32 mouse cellular contexts compared by ENCODE assay signal in genomic region chr9:60010285-60010684, GRCm38 (mm10). TPM values are rescaled to one million over a fixed set of nuclear protein-coding genes. Genes with fewer than 3 reads are reported as not detected.
A peak's percentile ranks its signal among the peaks of the same experiment; 100 is the strongest.
DNase-seq lines count a peak whose midpoint lies in the region; ATAC-seq and TF ChIP-seq lines count a peak whose summit lies in the region.
"Had no signal": no experiment of that assay in that cellular context is flagged by ENCODE, and none has a peak within 500 bp of the region (broad histone marks: within the 10 kb centered on the region; RNA-seq: fewer than 3 reads in every experiment).

No protein-coding gene starts in this region.

- no peak for ATAC-seq in hindbrain, postnatal 0 days
- ATAC-seq in hindbrain, embryonic 11.5 days (ENCODE audit: low FRiP score) = no peak
- ATAC-seq in limb, embryonic 15.5 days (ENCODE audit: insufficient number of reproducible peaks, low FRiP score, low TSS enrichment, low read depth) = no peak
- ATAC-seq in embryonic facial prominence, embryonic 15.5 days (ENCODE audit: insufficient number of reproducible peaks, low FRiP score, low TSS enrichment, low read depth) = peak; percentile 43; the same call in 1 of the 2 replicates
- ATAC-seq: CD4-positive, CD25-positive, alpha-beta regulatory T cell, adult 4 months; forebrain, embryonic 15.5 days had no signal

- H3K9me3 ChIP-seq in hindbrain, postnatal 0 days (ENCODE audit: low read length) = no peaks in the 10 kb centered on the region
- no peaks in the 10 kb centered on the region for H3K9me3 ChIP-seq in hindbrain, embryonic 11.5 days (ENCODE audit: control insufficient read depth, low read length)
- no peaks in the 10 kb centered on the region for H3K9me3 ChIP-seq in limb, embryonic 15.5 days
- no peaks in the 10 kb centered on the region for H3K9me3 ChIP-seq in limb, embryonic 10.5 days (replicated peaks)
- H3K9me3 ChIP-seq in embryonic facial prominence, embryonic 15.5 days (replicated peaks) = no peaks in the 10 kb centered on the region
- H3K9me3 ChIP-seq: embryonic facial prominence, embryonic 13.5 days; forebrain, embryonic 15.5 days; heart, embryonic 10.5 days; heart, embryonic 13.5 days; hindbrain, embryonic 12.5 days; hindbrain, embryonic 15.5 days had no signal

- no peak overlapping the region for H3K4me2 ChIP-seq in hindbrain, postnatal 0 days (ENCODE audit: low read depth, low read length)
- H3K4me2 ChIP-seq in hindbrain, embryonic 11.5 days (replicated peaks; ENCODE audit: low read depth, low read length) = no peak overlapping the region
- H3K4me2 ChIP-seq in limb, embryonic 15.5 days = no peak overlapping the region
- H3K4me2 ChIP-seq in embryonic facial prominence, embryonic 15.5 days (replicated peaks) = no peak overlapping the region
- H3K4me2 ChIP-seq: embryonic facial prominence, embryonic 13.5 days; forebrain, embryonic 15.5 days; heart, embryonic 13.5 days; hindbrain, embryonic 12.5 days; hindbrain, embryonic 15.5 days had no signal

- H3K4me1 ChIP-seq in hindbrain, postnatal 0 days (ENCODE audit: insufficient read depth, low read length) = 0 out of 2 replicates have a peak, but pooled peaks cover 6% of the 10 kb centered on the region
- H3K4me1 ChIP-seq in hindbrain, embryonic 11.5 days (replicated peaks; ENCODE audit: control insufficient read depth, insufficient read depth, low read length) = no peaks in the 10 kb centered on the region
- H3K4me1 ChIP-seq in limb, embryonic 15.5 days = peaks cover 19% of the 10 kb centered on the region
- peaks cover 4% of the 10 kb centered on the region for H3K4me1 ChIP-seq in limb, embryonic 10.5 days
- H3K4me1 ChIP-seq in embryonic facial prominence, embryonic 15.5 days = peaks cover 24% of the 10 kb centered on the region
- H3K4me1 ChIP-seq: forebrain, embryonic 15.5 days had no signal

- H3K9ac ChIP-seq in hindbrain, postnatal 0 days (replicated peaks; ENCODE audit: low read length) = no peak overlapping the region
- no peak overlapping the region for H3K9ac ChIP-seq in hindbrain, embryonic 11.5 days (ENCODE audit: low read depth, low read length)
- no peak overlapping the region for H3K9ac ChIP-seq in limb, embryonic 15.5 days
- H3K9ac ChIP-seq in embryonic facial prominence, embryonic 15.5 days = no peak overlapping the region
- H3K9ac ChIP-seq: embryonic facial prominence, embryonic 13.5 days; forebrain, embryonic 15.5 days; heart, embryonic 13.5 days; hindbrain, embryonic 12.5 days; hindbrain, embryonic 15.5 days had no signal

- no peak overlapping the region for H3K4me3 ChIP-seq in hindbrain, postnatal 0 days (ENCODE audit: low read length)
- H3K4me3 ChIP-seq in hindbrain, embryonic 11.5 days (ENCODE audit: low read depth, low read length) = no peak overlapping the region
- H3K4me3 ChIP-seq in limb, embryonic 15.5 days = no peak overlapping the region
- no peak overlapping the region for H3K4me3 ChIP-seq in limb, embryonic 10.5 days
- no peak overlapping the region for H3K4me3 ChIP-seq in embryonic facial prominence, embryonic 15.5 days (replicated peaks)
- H3K4me3 ChIP-seq: embryonic facial prominence, embryonic 13.5 days; forebrain, embryonic 15.5 days; heart, adult 2 months; heart, embryonic 10.5 days; heart, embryonic 13.5 days; hindbrain, embryonic 12.5 days; hindbrain, embryonic 15.5 days had no signal

- no peaks in the 10 kb centered on the region for H3K27me3 ChIP-seq in hindbrain, postnatal 0 days (ENCODE audit: insufficient read depth, low read length)
- no peaks in the 10 kb centered on the region for H3K27me3 ChIP-seq in hindbrain, embryonic 11.5 days (ENCODE audit: control insufficient read depth, insufficient read depth, low read length)
- no peaks in the 10 kb centered on the region for H3K27me3 ChIP-seq in limb, embryonic 15.5 days
- no peaks in the 10 kb centered on the region for H3K27me3 ChIP-seq in limb, embryonic 10.5 days (ENCODE audit: low read depth, poor library complexity, severe bottlenecking)
- H3K27me3 ChIP-seq in embryonic facial prominence, embryonic 15.5 days = no peaks in the 10 kb centered on the region
- H3K27me3 ChIP-seq: embryonic facial prominence, embryonic 13.5 days; forebrain, embryonic 15.5 days; heart, embryonic 13.5 days; hindbrain, embryonic 12.5 days; hindbrain, embryonic 15.5 days had no signal

- no peaks in the 10 kb centered on the region for H3K36me3 ChIP-seq in hindbrain, postnatal 0 days (ENCODE audit: insufficient read depth, low read length)
- no peaks in the 10 kb centered on the region for H3K36me3 ChIP-seq in hindbrain, embryonic 11.5 days (ENCODE audit: control insufficient read depth, insufficient read depth, low read length)
- H3K36me3 ChIP-seq in limb, embryonic 15.5 days = no peaks in the 10 kb centered on the region
- no peaks in the 10 kb centered on the region for H3K36me3 ChIP-seq in limb, embryonic 10.5 days
- H3K36me3 ChIP-seq in embryonic facial prominence, embryonic 15.5 days = no peaks in the 10 kb centered on the region
- H3K36me3 ChIP-seq: embryonic facial prominence, embryonic 13.5 days; forebrain, embryonic 15.5 days; heart, embryonic 10.5 days; heart, embryonic 13.5 days; hindbrain, embryonic 12.5 days; hindbrain, embryonic 15.5 days had no signal

- WGBS in hindbrain, postnatal 0 days = 30% methylated on average over 1 of the region's 1 CpGs
- 62% methylated on average over 1 of the region's 1 CpGs for WGBS in hindbrain, embryonic 11.5 days
- WGBS in limb, embryonic 15.5 days = 59% methylated on average over 1 of the region's 1 CpGs
- 79% methylated on average over 1 of the region's 1 CpGs for WGBS in limb, embryonic 10.5 days
- WGBS in embryonic facial prominence, embryonic 15.5 days = 27% methylated on average over 1 of the region's 1 CpGs

- DNase-seq in hindbrain, postnatal 0 days (ENCODE audit: low spot score) = peak; percentile 36
- no peak for DNase-seq in hindbrain, embryonic 11.5 days (ENCODE audit: low spot score)
- no peak for DNase-seq in limb, embryonic 10.5 days (ENCODE audit: low spot score)
- DNase-seq in testis, postnatal 10 days (ENCODE audit: low spot score) = no peak
- DNase-seq: adrenal gland, adult 2 months; adrenal gland, postnatal 14 days; cerebellum, adult 11 months; cerebellum, adult 2 months; cerebellum, adult 9-11 months; cerebellum, postnatal 25 days; gastrocnemius, postnatal 10 days; gastrocnemius, postnatal 36 days; heart, adult 2 months; heart, postnatal 14 days; heart, postnatal 4 days had no signal

- no peak overlapping the region for H3K27ac ChIP-seq in hindbrain, postnatal 0 days
- no peak overlapping the region for H3K27ac ChIP-seq in hindbrain, embryonic 11.5 days (ENCODE audit: low read depth, low read length)
- H3K27ac ChIP-seq in limb, embryonic 15.5 days = peak overlapping the region; percentile 8; the same call in 1 of the 2 replicates
- H3K27ac ChIP-seq in limb, embryonic 10.5 days = no peak overlapping the region
- peak overlapping the region; percentile 70 for H3K27ac ChIP-seq in embryonic facial prominence, embryonic 15.5 days (replicated peaks)
- H3K27ac ChIP-seq: embryonic facial prominence, embryonic 13.5 days; forebrain, embryonic 15.5 days; heart, adult 2 months; heart, embryonic 10.5 days; heart, embryonic 13.5 days; hindbrain, embryonic 12.5 days; hindbrain, embryonic 15.5 days had no signal

- TF ChIP-seq CTCF in hindbrain, postnatal 0 days (IDR thresholded peaks at IDR 0.05; ENCODE audit: low read depth) = no peak

RNA-seq across cellular contexts. Expression of gene Nr2e3, which starts 49.8 kb away (rescaled TPM):
- total RNA-seq in hindbrain, postnatal 0 days (2014; rRNA removed) = 0.07 TPM in 1 of 2 replicates, not detected in the other
- not detected in 2 replicates for polyA plus RNA-seq in hindbrain, postnatal 0 days (2015; fragmentation: Nextera tagmentation; extraction: Ambion mirVana)
- 0.17 TPM in 1 of 2 replicates, not detected in the other for polyA plus RNA-seq in hindbrain, embryonic 11.5 days (2014; fragmentation: Nextera tagmentation; extraction: Ambion mirVana)
- 2.6 and 3.0 TPM in 2 replicates for polyA plus RNA-seq in limb, embryonic 15.5 days (2015; fragmentation: Nextera tagmentation; extraction: Ambion mirVana)
- 0.11 and 0.33 TPM in 2 replicates for polyA plus RNA-seq in limb, embryonic 10.5 days (2016; fragmentation: Nextera tagmentation; extraction: Ambion mirVana)
- polyA plus RNA-seq in embryonic facial prominence, embryonic 15.5 days (2015; fragmentation: Nextera tagmentation; extraction: Ambion mirVana) = 1.2 and 1.4 TPM in 2 replicates
- total RNA-seq: adrenal gland, adult 2 months; adrenal gland, postnatal 14 days; adrenal gland, postnatal 4 days; common myeloid progenitor, adult 5-6 weeks; gastrocnemius, adult 18-20 months; gastrocnemius, postnatal 10 days; gastrocnemius, postnatal 36 days; granulocyte monocyte progenitor cell, adult 5-6 weeks; heart, adult 2 months; heart, postnatal 14 days; heart, postnatal 4 days; MEL had no signal
- polyA plus RNA-seq: adrenal gland, adult 2 months; C2C12; CD4-positive, CD25-positive, alpha-beta regulatory T cell, adult 4 months; cerebellum, adult 2 months; forebrain, embryonic 11.5 days; forebrain, embryonic 15.5 days; heart, adult 2 months; heart, embryonic 13.5 days; heart, embryonic 16.5 days; hindbrain, embryonic 15.5 days had no signal

Comparison
In these comparisons a context has a peak if more than half of its experiments do, and no peak if none do; other contexts are left out.
1. H3K27ac ChIP-seq: peak in limb, embryonic 15.5 days (single experiment) and embryonic facial prominence, embryonic 15.5 days (single experiment); none in hindbrain, postnatal 0 days (single experiment), hindbrain, embryonic 11.5 days (single experiment) and limb, embryonic 10.5 days (single experiment).